Mouse (Mus musculus): ENCODE measurements around the gene Siva1. TPM values are rescaled to one million over a fixed set of nuclear protein-coding genes. Genes with fewer than 3 reads are reported as not detected.

Siva1 gene
- total and polyA plus RNA-seq, 2 experiments from 2014 or later = 62.2 to 107 TPM

- H3K27me3 ChIP-seq (ENCODE audit: control insufficient read depth, insufficient read depth, low read length) = no peaks in the 10 kb centered on the region
Observed at GRCm38 (mm10) chr12:112597618-112598017, 46.9 kb upstream of the Siva1 start.

GRCm38 (mm10) chr12:112599198-112599597 is 45.3 kb upstream of the Siva1 start:
- H3K4me3 ChIP-seq (ENCODE audit: low read depth, low read length) = no peak overlapping the region
- WGBS = 33% methylated on average over 4 of the region's 4 CpGs

More at GRCm38 (mm10) chr12:112597618-112598017, 46.9 kb upstream of the Siva1 start:
- Histone ChIP-seq H3K9ac (replicated peaks; ENCODE audit: low read depth, low read length) (no peak overlapping the region), H3K4me1 (ENCODE audit: control insufficient read depth, insufficient read depth) (peaks cover 40% of the 10 kb centered on the region), H3K4me2 (ENCODE audit: low read depth, low read length) (no peak overlapping the region), H3K27ac (ENCODE audit: low read depth) (no peak overlapping the region), H3K36me3 (replicated peaks; ENCODE audit: control insufficient read depth, insufficient read depth, low read length) (0 out of 2 replicates have a peak, but pooled peaks cover 8% of the 10 kb centered on the region), H3K9me3 (replicated peaks; ENCODE audit: control insufficient read depth, low read length) (no peaks in the 10 kb centered on the region), H3K4me3 (ENCODE audit: low read depth, low read length) (no peak overlapping the region)
- TF ChIP-seq CTCF (IDR thresholded peaks at IDR 0.05; ENCODE audit: low read depth) (no peak), EP300 (IDR thresholded peaks at IDR 0.05; ENCODE audit: low read depth) (no peak)
- DNase-seq (ENCODE audit: low spot score) (no peak), ATAC-seq (ENCODE audit: insufficient read depth, low read depth) (no peak)
- 85% methylated on average over 8 of the region's 8 CpGs for WGBS

GRCm38 (mm10) chr12:112599942-112600611 is 44.4 kb upstream of the Siva1 start:
- no peak for TF ChIP-seq EP300 (IDR thresholded peaks at IDR 0.05; ENCODE audit: low read depth)
- TF ChIP-seq CTCF (IDR thresholded peaks at IDR 0.05; ENCODE audit: low read depth) = no peak
- ATAC-seq (ENCODE audit: insufficient read depth, low read depth) = no peak
- Histone ChIP-seq H3K27ac (ENCODE audit: low read depth) (no peak overlapping the region), H3K4me2 (ENCODE audit: low read depth, low read length) (no peak overlapping the region), H3K36me3 (replicated peaks; ENCODE audit: control insufficient read depth, insufficient read depth, low read length) (0 out of 2 replicates have a peak, but pooled peaks cover 26% of the 10 kb centered on the region), H3K9ac (replicated peaks; ENCODE audit: low read depth, low read length) (no peak overlapping the region), H3K4me3 (ENCODE audit: low read depth, low read length) (no peak overlapping the region), H3K27me3 (ENCODE audit: control insufficient read depth, insufficient read depth, low read length) (no peaks in the 10 kb centered on the region), H3K9me3 (replicated peaks; ENCODE audit: control insufficient read depth, low read length) (no peaks in the 10 kb centered on the region), H3K4me1 (ENCODE audit: control insufficient read depth, insufficient read depth) (peaks cover 17% of the 10 kb centered on the region)
- DNase-seq (ENCODE audit: low spot score) = no peak
- 86% methylated on average over 30 of the region's 30 CpGs for WGBS

More at GRCm38 (mm10) chr12:112599198-112599597, 45.3 kb upstream of the Siva1 start:
- Histone ChIP-seq H3K4me2 (ENCODE audit: low read depth, low read length) (no peak overlapping the region), H3K4me1 (ENCODE audit: control insufficient read depth, insufficient read depth) (peaks cover 26% of the 10 kb centered on the region), H3K27ac (ENCODE audit: low read depth) (no peak overlapping the region), H3K27me3 (ENCODE audit: control insufficient read depth, insufficient read depth, low read length) (no peaks in the 10 kb centered on the region), H3K9ac (replicated peaks; ENCODE audit: low read depth, low read length) (no peak overlapping the region), H3K36me3 (replicated peaks; ENCODE audit: control insufficient read depth, insufficient read depth, low read length) (0 out of 2 replicates have a peak, but pooled peaks cover 21% of the 10 kb centered on the region), H3K9me3 (replicated peaks; ENCODE audit: control insufficient read depth, low read length) (no peaks in the 10 kb centered on the region)
- ATAC-seq (ENCODE audit: insufficient read depth, low read depth) = no peak
- TF ChIP-seq CTCF (IDR thresholded peaks at IDR 0.05; ENCODE audit: low read depth) (no peak), EP300 (IDR thresholded peaks at IDR 0.05; ENCODE audit: low read depth) (no peak)
- peak; percentile 4 for DNase-seq (ENCODE audit: low spot score)

GRCm38 (mm10) chr12:112604022-112604421 is 40.5 kb upstream of the Siva1 start:
- H3K4me3 ChIP-seq (ENCODE audit: low read depth, low read length) = no peak overlapping the region
- ATAC-seq (ENCODE audit: insufficient read depth, low read depth) (no peak), DNase-seq (ENCODE audit: low spot score) (no peak)
- H3K36me3 ChIP-seq (replicated peaks; ENCODE audit: control insufficient read depth, insufficient read depth, low read length) = peaks cover 31% of the 10 kb centered on the region
- H3K9me3 ChIP-seq (replicated peaks; ENCODE audit: control insufficient read depth, low read length) = no peaks in the 10 kb centered on the region
- 69% methylated on average over 5 of the region's 5 CpGs for WGBS
- no peaks in the 10 kb centered on the region for H3K27me3 ChIP-seq (ENCODE audit: control insufficient read depth, insufficient read depth, low read length)
- TF ChIP-seq EP300 (IDR thresholded peaks at IDR 0.05; ENCODE audit: low read depth) (no peak), CTCF (IDR thresholded peaks at IDR 0.05; ENCODE audit: low read depth) (no peak)
- H3K4me2 ChIP-seq (ENCODE audit: low read depth, low read length) = no peak overlapping the region
- H3K4me1 ChIP-seq (ENCODE audit: control insufficient read depth, insufficient read depth) = peaks cover 3% of the 10 kb centered on the region; the same call in 1 of the 2 replicates
- H3K27ac ChIP-seq (ENCODE audit: low read depth) = no peak overlapping the region
- no peak overlapping the region for H3K9ac ChIP-seq (replicated peaks; ENCODE audit: low read depth, low read length)

GRCm38 (mm10) chr12:112604709-112605649 is 39.5 kb upstream of the Siva1 start:
- TF ChIP-seq CTCF (IDR thresholded peaks at IDR 0.05; ENCODE audit: low read depth) (peak; percentile 40; the same call in 1 of the 2 replicates), EP300 (IDR thresholded peaks at IDR 0.05; ENCODE audit: low read depth) (no peak)
- no peak for DNase-seq (ENCODE audit: low spot score)
- H3K36me3 ChIP-seq (replicated peaks; ENCODE audit: control insufficient read depth, insufficient read depth, low read length) = peaks cover 32% of the 10 kb centered on the region
- peak; percentile 18; the same call in 1 of the 2 replicates for ATAC-seq (ENCODE audit: insufficient read depth, low read depth)
- no peaks in the 10 kb centered on the region for H3K9me3 ChIP-seq (replicated peaks; ENCODE audit: control insufficient read depth, low read length)
- H3K27me3 ChIP-seq (ENCODE audit: control insufficient read depth, insufficient read depth, low read length) = no peaks in the 10 kb centered on the region
- peaks cover 3% of the 10 kb centered on the region; the same call in 1 of the 2 replicates for H3K4me1 ChIP-seq (ENCODE audit: control insufficient read depth, insufficient read depth)
- H3K4me2 ChIP-seq (ENCODE audit: low read depth, low read length) = no peak overlapping the region
- no peak overlapping the region for H3K4me3 ChIP-seq (ENCODE audit: low read depth, low read length)
- no peak overlapping the region for H3K9ac ChIP-seq (replicated peaks; ENCODE audit: low read depth, low read length)
- 67% methylated on average over 20 of the region's 20 CpGs for WGBS
- H3K27ac ChIP-seq (ENCODE audit: low read depth) = no peak overlapping the region

Measured in heart, postnatal 0 days (tissue).